Mouse (Mus musculus) liver, postnatal 0 days (tissue): ENCODE results near the gene Rab11fip3.

Experiments used
- CTCF ChIP-seq: sonication (generic); IDR thresholded peaks from 2 replicates; pipeline ENCODE4 v1.5.1; 2016; ENCODE audit warnings: antibody characterized with exemption, low read depth
- EP300 ChIP-seq: IDR thresholded peaks from 2 replicates; pipeline ENCODE4 v1.6.1; 2016; ENCODE audit warnings: antibody characterized with exemption, low read depth, mild to moderate bottlenecking

DNA sequence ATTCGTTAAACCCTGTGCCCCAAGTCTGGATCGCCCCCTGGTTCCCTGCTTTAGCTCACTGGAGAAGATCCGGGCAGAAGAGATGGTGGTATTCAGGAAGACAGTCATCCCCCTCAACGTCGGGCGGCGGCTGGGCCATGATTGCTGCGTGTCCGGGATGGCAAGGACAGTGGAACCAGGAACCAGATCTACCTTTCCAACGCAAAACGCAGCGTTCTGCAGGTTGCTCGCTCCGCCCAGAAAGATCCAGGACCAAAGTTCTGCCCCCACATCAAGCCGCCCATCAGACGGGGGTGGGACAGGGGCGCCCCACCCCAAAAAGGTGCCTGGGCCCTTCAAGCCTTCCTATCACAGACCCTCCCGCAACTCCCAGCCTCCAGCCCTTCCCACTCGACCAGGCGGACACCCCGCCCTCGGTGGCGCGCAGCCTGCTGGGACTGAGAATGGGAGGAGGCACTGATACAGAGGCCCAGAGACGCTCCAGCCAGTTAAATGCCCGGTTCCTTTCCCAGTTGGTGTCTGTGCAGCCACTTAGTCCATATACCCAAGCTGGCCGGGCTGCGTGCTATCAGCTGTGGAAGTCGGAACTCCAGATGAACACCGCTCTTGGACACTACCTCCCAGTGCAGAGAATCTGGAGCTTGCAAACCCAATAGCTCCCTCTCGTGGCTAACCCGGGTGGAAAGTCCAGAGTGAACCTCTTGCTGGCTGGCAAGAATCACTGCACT, 20.7 kb upstream of the Rab11fip3 start, which contains the start of gene Decr2:
- TF ChIP-seq CTCF (peak; percentile 89), EP300 (no peak)
